ENCODE assay signal across 8 mouse cellular contexts in genomic region chr5:134312691-134313450, GRCm38 (mm10). TPM values are rescaled to one million over a fixed set of nuclear protein-coding genes. Genes with fewer than 3 reads are reported as not detected.
DNase-seq lines count a peak whose midpoint lies in the region; ATAC-seq and TF ChIP-seq lines count a peak whose summit lies in the region.

No protein-coding gene starts in this region.

- peaks cover 38% of the 10 kb centered on the region; the same call in 1 of the 2 replicates for H3K79me2 ChIP-seq in liver, adult 2 months (ENCODE audit: control insufficient read depth, insufficient read depth, low read length)

- no peak for ATAC-seq in lung, embryonic 14.5 days (ENCODE audit: insufficient read depth)
- no peak for ATAC-seq in intestine, embryonic 16.5 days
- no peak for ATAC-seq in megakaryocyte-erythroid progenitor cell, adult 5-6 weeks (replicated peaks; ENCODE audit: low FRiP score, low TSS enrichment, poor library complexity, severe bottlenecking)

- H3K36me3 ChIP-seq in lung, embryonic 14.5 days (ENCODE audit: insufficient read depth): peaks cover 35% of the 10 kb centered on the region
- peaks cover 16% of the 10 kb centered on the region for H3K36me3 ChIP-seq in intestine, embryonic 16.5 days (ENCODE audit: control insufficient read depth, insufficient read depth, low read length)
- no peaks in the 10 kb centered on the region for H3K36me3 ChIP-seq in liver, adult 2 months (ENCODE audit: control insufficient read depth, insufficient read depth, low read length)

- no peak for TF ChIP-seq CTCF in lung, embryonic 14.5 days (IDR thresholded peaks at IDR 0.05; ENCODE audit: low read depth)
- TF ChIP-seq CTCF in bone marrow macrophage, adult 2 months (IDR thresholded peaks at IDR 0.05; ENCODE audit: low read depth, low read length): no peak
- no peak for TF ChIP-seq CTCF in liver, adult 2 months (IDR thresholded peaks at IDR 0.05; ENCODE audit: low read depth, low read length)

- TF ChIP-seq POLR2A in bone marrow macrophage, adult 2 months (IDR thresholded peaks at IDR 0.05; ENCODE audit: borderline replicate concordance, low read depth, low read length): no peak
- TF ChIP-seq POLR2A in liver, adult 2 months (IDR thresholded peaks at IDR 0.05; ENCODE audit: extremely low read depth, insufficient read depth, low read length): no peak

- H3K27ac ChIP-seq in lung, embryonic 14.5 days (ENCODE audit: low read depth): peak overlapping the region; percentile 100
- H3K27ac ChIP-seq in bone marrow macrophage, adult 2 months (ENCODE audit: insufficient read depth, low read depth, low read length): peak overlapping the region; percentile 76
- peak overlapping the region; percentile 99 for H3K27ac ChIP-seq in intestine, embryonic 16.5 days (ENCODE audit: low read length)
- H3K27ac ChIP-seq in liver, adult 2 months (replicated peaks; ENCODE audit: insufficient read depth, low read depth, low read length): peak overlapping the region; percentile 95

- peak overlapping the region; percentile 89 for H3K4me2 ChIP-seq in lung, embryonic 14.5 days
- peak overlapping the region; percentile 67 for H3K4me2 ChIP-seq in intestine, embryonic 16.5 days (ENCODE audit: low read depth, low read length)

- no peaks in the 10 kb centered on the region for H3K27me3 ChIP-seq in lung, embryonic 14.5 days (ENCODE audit: insufficient read depth, low read length)
- H3K27me3 ChIP-seq in intestine, embryonic 16.5 days (replicated peaks; ENCODE audit: control insufficient read depth, insufficient read depth, low read length): no peaks in the 10 kb centered on the region
- H3K27me3 ChIP-seq in liver, adult 2 months (ENCODE audit: control insufficient read depth, insufficient read depth, low read length): no peaks in the 10 kb centered on the region

- DNase-seq in lung, embryonic 14.5 days: peak; percentile 64
- DNase-seq in lung, postnatal 14 days: no peak
- peak; percentile 41 to 43 for DNase-seq in frontal cortex, postnatal 10 days (ENCODE audit: low spot score in 2 of 2)
- peak; percentile 41 for DNase-seq in liver, adult 2 months (ENCODE audit: extremely low read depth, low read depth, low spot score)
- DNase-seq in retina, embryonic 14.5 days (ENCODE audit: low spot score): peak; percentile 41

- H3K9me3 ChIP-seq in lung, embryonic 14.5 days (ENCODE audit: low read depth, low read length): no peaks in the 10 kb centered on the region
- H3K9me3 ChIP-seq in intestine, embryonic 16.5 days (ENCODE audit: control insufficient read depth, low read length): no peaks in the 10 kb centered on the region

- H3K4me1 ChIP-seq in lung, embryonic 14.5 days (ENCODE audit: insufficient read depth): peaks cover 10% of the 10 kb centered on the region; the same call in 1 of the 2 replicates
- H3K4me1 ChIP-seq in bone marrow macrophage, adult 2 months (ENCODE audit: control insufficient read depth, insufficient read depth, low read length): peaks cover 13% of the 10 kb centered on the region
- peaks cover 26% of the 10 kb centered on the region for H3K4me1 ChIP-seq in intestine, embryonic 16.5 days (ENCODE audit: control insufficient read depth, insufficient read depth, low read length)
- H3K4me1 ChIP-seq in liver, adult 2 months (ENCODE audit: control insufficient read depth, insufficient read depth, low read length): peaks cover 13% of the 10 kb centered on the region

- peak overlapping the region; percentile 89 for H3K4me3 ChIP-seq in lung, embryonic 14.5 days (ENCODE audit: low read depth, low read length)
- H3K4me3 ChIP-seq in bone marrow macrophage, adult 2 months (ENCODE audit: insufficient read depth, low read length): peak overlapping the region; percentile 93
- peak overlapping the region; percentile 72 for H3K4me3 ChIP-seq in intestine, embryonic 16.5 days (ENCODE audit: low read length)
- peak overlapping the region; percentile 97 for H3K4me3 ChIP-seq in liver, adult 2 months (ENCODE audit: insufficient read depth, low read depth, low read length)

- WGBS in lung, embryonic 14.5 days: 2% methylated on average over 19 of the region's 19 CpGs
- WGBS in intestine, embryonic 16.5 days: 4% methylated on average over 19 of the region's 19 CpGs
- 6% methylated on average over 19 of the region's 19 CpGs for WGBS in liver, adult 2 months

- H3K9ac ChIP-seq in lung, embryonic 14.5 days: peak overlapping the region; percentile 100
- peak overlapping the region; percentile 96 for H3K9ac ChIP-seq in intestine, embryonic 16.5 days (ENCODE audit: low read depth, low read length)
- peak overlapping the region; percentile 93 for H3K9ac ChIP-seq in liver, adult 2 months (ENCODE audit: low read depth, low read length)

RNA-seq across cellular contexts. Expression of gene Gtf2i, which starts 1.7 kb away (rescaled TPM):
- polyA plus RNA-seq in lung, embryonic 14.5 days (2014; fragmentation: Nextera tagmentation; extraction: Ambion mirVana): 183 and 185 TPM in 2 replicates
- 64.3 and 67.3 TPM in 2 replicates for polyA plus RNA-seq in bone marrow macrophage, adult 2 months (2012; ENCODE audit: insufficient read depth, insufficient read length, missing spikeins)
- 86.7 and 91.5 TPM in 2 replicates for polyA plus RNA-seq in intestine, embryonic 16.5 days (2015; fragmentation: Nextera tagmentation; extraction: Ambion mirVana)
- 54.2 and 58.3 TPM in 2 replicates for total RNA-seq in liver, adult 2 months (2014; rRNA removed)
- 31.7 and 37.9 TPM in 2 replicates for polyA plus RNA-seq in liver, adult 2 months (2012; rRNA removed)
- total RNA-seq in megakaryocyte-erythroid progenitor cell, adult 5-6 weeks (2014; fragmentation: Nextera tagmentation): 107 and 116 TPM in 2 replicates
- 42.8 and 45.5 TPM in 2 replicates for total RNA-seq in megakaryocyte-erythroid progenitor cell, adult 5-6 weeks (2017)
